Mouse (Mus musculus): Measurements from ENCODE around the gene Anxa2.

The Anxa2 gene

GRCm38 (mm10) chr9:69459876-69460275 lies 6.5 kb downstream of the Anxa2 start:
- no peak for DNase-seq

GRCm38 (mm10) chr9:69463046-69463445 lies 9.6 kb downstream of the Anxa2 start:
- no peak for DNase-seq

GRCm38 (mm10) chr9:69464109-69464756 lies 10.8 kb downstream of the Anxa2 start:
- no peak for DNase-seq

GRCm38 (mm10) chr9:69466098-69466497 lies 12.7 kb downstream of the Anxa2 start:
- DNase-seq = no peak

GRCm38 (mm10) chr9:69467310-69467939 lies 14.0 kb downstream of the Anxa2 start:
- DNase-seq = no peak

- no peak for DNase-seq
These were observed 15.6 kb downstream of the Anxa2 start for GRCm38 (mm10) chr9:69468991-69469390.

- DNase-seq = no peak
These were observed 16.9 kb downstream of the Anxa2 start for GRCm38 (mm10) chr9:69470362-69470761.

GRCm38 (mm10) chr9:69470921-69471320 lies 17.5 kb downstream of the Anxa2 start:
- no peak for DNase-seq

- DNase-seq = no peak
These were observed 19.3 kb downstream of the Anxa2 start for GRCm38 (mm10) chr9:69472724-69473123.

GRCm38 (mm10) chr9:69475873-69476272 lies 22.5 kb downstream of the Anxa2 start:
- no peak for DNase-seq

GRCm38 (mm10) chr9:69477195-69477823 lies 23.9 kb downstream of the Anxa2 start:
- DNase-seq = no peak

GRCm38 (mm10) chr9:69477824-69478222 lies 24.4 kb downstream of the Anxa2 start:
- DNase-seq = no peak

GRCm38 (mm10) chr9:69480344-69480743 lies 26.9 kb downstream of the Anxa2 start:
- DNase-seq = peak; percentile 81 to 85

- no peak for DNase-seq
These were observed 30.4 kb downstream of the Anxa2 start for GRCm38 (mm10) chr9:69483811-69484210.

- no peak for DNase-seq
These were observed 32.7 kb downstream of the Anxa2 start for GRCm38 (mm10) chr9:69486140-69486539.

GRCm38 (mm10) chr9:69488510-69488909 lies 35.1 kb downstream of the Anxa2 start:
- DNase-seq = no peak

- DNase-seq = no peak
These were observed 35.6 kb downstream of the Anxa2 start for GRCm38 (mm10) chr9:69488972-69489371.

GRCm38 (mm10) chr9:69492809-69493208 lies 39.4 kb downstream of the Anxa2 start:
- no peak for DNase-seq

GRCm38 (mm10) chr9:69502504-69502903 lies 49.1 kb downstream of the Anxa2 start:
- DNase-seq = peak; percentile 65 to 68

GRCm38 (mm10) chr9:69505611-69506010 lies 52.2 kb downstream of the Anxa2 start:
- DNase-seq = peak; percentile 54

GRCm38 (mm10) chr9:69507206-69507605 lies 53.8 kb downstream of the Anxa2 start:
- DNase-seq = no peak

GRCm38 (mm10) chr9:69508016-69508415 lies 54.6 kb downstream of the Anxa2 start:
- no peak for DNase-seq

GRCm38 (mm10) chr9:69511881-69512590 lies 58.6 kb downstream of the Anxa2 start:
- DNase-seq = no peak

- no peak for DNase-seq
These were observed 59.3 kb downstream of the Anxa2 start for GRCm38 (mm10) chr9:69512726-69513125.
